Mouse (Mus musculus) T-helper 2 cell (primary cell): Measurements from ENCODE around the gene Wdr81.

ENCODE experiments used
- in situ Hi-C: fragments of 300-600 bp; cut with MboI, MseI; formaldehyde crosslinking; loops from one replicate; pipeline ENCODE4 v1.15.1; 2025; ENCODE audit warnings: high pct_unique_total_duplicates

The Wdr81 gene

GRCm38 (mm10) chr11:75453991-75454930, at the start of gene Wdr81:
Wdr81 (minus strand) TSS chr11:75454717.
- in situ Hi-C loops = no loop called here

- in situ Hi-C loops = no loop called here
Observed at GRCm38 (mm10) chr11:75498126-75498525, 43.6 kb upstream of the Wdr81 start.

GRCm38 (mm10) chr11:75494296-75495049, 40.0 kb upstream of the Wdr81 start:
- in situ Hi-C loops = no loop called here

GRCm38 (mm10) chr11:75487496-75487895, 33.0 kb upstream of the Wdr81 start:
- in situ Hi-C loops = no loop called here

- in situ Hi-C loops = no loop called here
Observed at GRCm38 (mm10) chr11:75486601-75487285, 32.2 kb upstream of the Wdr81 start, which contains the start of gene Prpf8. Prpf8 (plus strand) TSS chr11:75486816.

GRCm38 (mm10) chr11:75486192-75486591, 31.7 kb upstream of the Wdr81 start:
- in situ Hi-C loops = no loop called here

- in situ Hi-C loops = no loop called here
Observed at GRCm38 (mm10) chr11:75473376-75473775, 18.9 kb upstream of the Wdr81 start.

GRCm38 (mm10) chr11:75472469-75473081, 18.1 kb upstream of the Wdr81 start:
- in situ Hi-C loops = no loop called here

- in situ Hi-C loops = no loop called here
Observed at GRCm38 (mm10) chr11:75470675-75471074, 16.2 kb upstream of the Wdr81 start.

GRCm38 (mm10) chr11:75469261-75469660, 14.7 kb upstream of the Wdr81 start:
- in situ Hi-C loops = no loop called here

- in situ Hi-C loops = no loop called here
Observed at GRCm38 (mm10) chr11:75468410-75468809, 13.9 kb upstream of the Wdr81 start.

- in situ Hi-C loops = no loop called here
Observed at GRCm38 (mm10) chr11:75467512-75468215, 13.1 kb upstream of the Wdr81 start.

- in situ Hi-C loops = no loop called here
Observed at GRCm38 (mm10) chr11:75466731-75467505, 12.4 kb upstream of the Wdr81 start.

GRCm38 (mm10) chr11:75465051-75465450, 10.5 kb upstream of the Wdr81 start:
- in situ Hi-C loops = no loop called here

- in situ Hi-C loops = no loop called here
Observed at GRCm38 (mm10) chr11:75464417-75464816, 9.9 kb upstream of the Wdr81 start.

- in situ Hi-C loops = no loop called here
Observed at GRCm38 (mm10) chr11:75463624-75464023, 9.1 kb upstream of the Wdr81 start.

- in situ Hi-C loops = no loop called here
Observed at GRCm38 (mm10) chr11:75462865-75463336, 8.4 kb upstream of the Wdr81 start.

- in situ Hi-C loops = no loop called here
Observed at GRCm38 (mm10) chr11:75462253-75462783, 7.8 kb upstream of the Wdr81 start.

- in situ Hi-C loops = no loop called here
Observed at GRCm38 (mm10) chr11:75461743-75462252, 7.3 kb upstream of the Wdr81 start.
